Mouse (Mus musculus) heart, postnatal 14 days (tissue): ENCODE measurements around the gene Ube4b. TPM values are rescaled to one million over a fixed set of nuclear protein-coding genes. Genes with fewer than 3 reads are reported as not detected.
A peak's percentile ranks its signal among the peaks of the same experiment; 100 is the strongest.

Experiments
- DNase-seq, 2 experiments: peaks; one replicate each; pipeline ENCODE4 v3.0.0; 2021 to 2022
- intact Hi-C: fragments of 180-260 bp; cut with DNase I; formaldehyde crosslinking; loops from one replicate; pipeline ENCODE4 v1.15.1; 2025
- total RNA-seq, 2 experiments: library from RNA; stranded (reverse); gene quantifications; 2 replicates each; pipeline ENCODE4 v1.2.3; 2021

Ube4b gene
- total RNA-seq, 2 experiments from 2014 or later, result 46.3 to 58.6 TPM

GRCm38 (mm10) chr4:149399331-149399910 lies 27.1 kb downstream of the Ube4b start:
- intact Hi-C loops, result loop anchor here (5.0 kb wide), 1 partner anchor 37 kb away; no protein-coding TSS in a partner anchor
- DNase-seq, result peak; percentile 31 to 53

GRCm38 (mm10) chr4:149398181-149398735 lies 28.3 kb downstream of the Ube4b start:
- intact Hi-C loops, result loop anchor here (5.0 kb wide), 1 partner anchor 36 kb away; no protein-coding TSS in a partner anchor
- DNase-seq, result no peak

- no peak for DNase-seq
- intact Hi-C loops, result loop anchor here (5.0 kb wide), 1 partner anchor 34 kb away; no protein-coding TSS in a partner anchor
These were observed 29.9 kb downstream of the Ube4b start for GRCm38 (mm10) chr4:149396433-149397306.

GRCm38 (mm10) chr4:149395581-149395980 lies 31.0 kb downstream of the Ube4b start:
- peak; percentile 44 to 65 for DNase-seq
- intact Hi-C loops, result loop anchor here (5.0 kb wide), 1 partner anchor 33 kb away; no protein-coding TSS in a partner anchor

- intact Hi-C loops, result no loop called here
- DNase-seq, result no peak
These were observed 32.3 kb downstream of the Ube4b start for GRCm38 (mm10) chr4:149394292-149394691.

GRCm38 (mm10) chr4:149393311-149393995 lies 33.1 kb downstream of the Ube4b start:
- no peak for DNase-seq
- intact Hi-C loops, result no loop called here

GRCm38 (mm10) chr4:149392359-149392758 lies 34.2 kb downstream of the Ube4b start:
- DNase-seq, result no peak
- intact Hi-C loops, result no loop called here

GRCm38 (mm10) chr4:149381001-149381400 lies 45.5 kb downstream of the Ube4b start:
- no peak for DNase-seq
- intact Hi-C loops, result no loop called here

- no peak for DNase-seq
- intact Hi-C loops, result loop anchor here (5.0 kb wide), 1 partner anchor 62 kb away; no protein-coding TSS in a partner anchor
These were observed 46.7 kb downstream of the Ube4b start for GRCm38 (mm10) chr4:149379881-149380280.

- DNase-seq, result no peak
- intact Hi-C loops, result loop anchor here (5.0 kb wide), 1 partner anchor 63 kb away; no protein-coding TSS in a partner anchor
These were observed 47.7 kb downstream of the Ube4b start for GRCm38 (mm10) chr4:149378819-149379218.

GRCm38 (mm10) chr4:149376034-149376433 lies 50.5 kb downstream of the Ube4b start:
- intact Hi-C loops, result loop anchor here (5.0 kb wide), 1 partner anchor 66 kb away; no protein-coding TSS in a partner anchor
- DNase-seq, result no peak

- no peak for DNase-seq
- intact Hi-C loops, result loop anchor here (5.0 kb wide), 2 partner anchors 68 to 168 kb away; no protein-coding TSS in a partner anchor
These were observed 51.9 kb downstream of the Ube4b start for GRCm38 (mm10) chr4:149374662-149375061.

GRCm38 (mm10) chr4:149373927-149374326 lies 52.6 kb downstream of the Ube4b start:
- intact Hi-C loops, result loop anchor here (5.0 kb wide), 1 partner anchor 168 kb away; no protein-coding TSS in a partner anchor
- DNase-seq, result no peak

- DNase-seq, result peak; percentile 62 to 64
- intact Hi-C loops, result loop anchor here (5.0 kb wide), 1 partner anchor 169 kb away; no protein-coding TSS in a partner anchor
These were observed 53.1 kb downstream of the Ube4b start for GRCm38 (mm10) chr4:149373431-149373830.

GRCm38 (mm10) chr4:149365702-149366370 lies 60.7 kb downstream of the Ube4b start:
- peak; percentile 28 to 56 for DNase-seq
- intact Hi-C loops, result no loop called here

- intact Hi-C loops, result loop anchor here (5.0 kb wide), 1 partner anchor 32 kb away; no protein-coding TSS in a partner anchor
- DNase-seq, result peak; percentile 68 to 77
These were observed 61.7 kb downstream of the Ube4b start for GRCm38 (mm10) chr4:149364896-149365295.

GRCm38 (mm10) chr4:149361051-149361450 lies 65.5 kb downstream of the Ube4b start:
- intact Hi-C loops, result loop anchor here (5.0 kb wide), 1 partner anchor 36 kb away; no protein-coding TSS in a partner anchor
- no peak for DNase-seq

- DNase-seq, result no peak
- intact Hi-C loops, result loop anchor here (5.0 kb wide), 1 partner anchor 37 kb away; no protein-coding TSS in a partner anchor
These were observed 65.9 kb downstream of the Ube4b start for GRCm38 (mm10) chr4:149360647-149361046.

GRCm38 (mm10) chr4:149357982-149358381 lies 68.6 kb downstream of the Ube4b start:
- intact Hi-C loops, result no loop called here
- no peak for DNase-seq
